Mouse (Mus musculus) urinary bladder, postnatal 4 days (tissue): ENCODE results near the gene Atp8b4.

Experiments
- DNase-seq, 2 experiments: peaks; one replicate each; pipeline ENCODE4 v3.0.0; 2021 to 2022; ENCODE audit warnings: low spot score in 2 of 2

The Atp8b4 gene

DNA sequence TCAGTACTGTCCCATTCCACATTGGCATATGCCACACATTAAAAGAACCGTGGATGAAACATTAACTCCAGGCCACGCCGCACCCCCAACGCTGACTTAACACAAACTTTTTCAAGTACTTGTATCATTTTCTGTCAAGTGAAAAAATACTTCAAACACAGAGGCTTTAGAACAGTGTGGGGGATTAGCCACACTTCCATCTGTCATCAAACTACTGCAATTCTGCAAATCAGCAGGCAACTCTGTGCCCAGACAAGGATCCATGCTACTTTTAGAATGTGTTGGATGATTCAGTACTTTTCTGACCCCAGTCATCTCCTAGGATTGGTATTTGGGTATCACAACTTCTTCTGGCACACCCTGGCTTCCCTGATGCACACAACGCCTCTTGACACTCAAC is 212.5 kb downstream of the Atp8b4 start:
- no peak for DNase-seq

DNA sequence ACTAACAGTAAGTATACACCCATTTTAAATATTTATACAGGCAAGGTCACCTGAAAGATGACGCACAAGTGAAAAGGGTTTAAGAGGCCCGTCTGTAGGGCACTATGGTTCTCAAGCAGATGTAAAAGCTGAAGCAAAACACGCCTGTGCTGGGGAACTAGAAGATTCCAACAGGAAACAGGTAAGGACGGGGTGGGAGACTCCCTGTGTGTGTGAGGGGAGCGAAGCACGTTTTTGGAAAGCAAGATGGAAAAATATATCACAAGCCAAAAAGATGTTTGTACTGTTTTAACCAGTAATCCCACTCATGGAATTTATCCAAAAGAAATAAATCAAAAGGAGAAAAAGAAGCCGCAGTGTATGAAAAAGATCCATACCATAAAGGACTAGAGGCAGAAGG is 214.1 kb downstream of the Atp8b4 start:
- DNase-seq = no peak

DNA sequence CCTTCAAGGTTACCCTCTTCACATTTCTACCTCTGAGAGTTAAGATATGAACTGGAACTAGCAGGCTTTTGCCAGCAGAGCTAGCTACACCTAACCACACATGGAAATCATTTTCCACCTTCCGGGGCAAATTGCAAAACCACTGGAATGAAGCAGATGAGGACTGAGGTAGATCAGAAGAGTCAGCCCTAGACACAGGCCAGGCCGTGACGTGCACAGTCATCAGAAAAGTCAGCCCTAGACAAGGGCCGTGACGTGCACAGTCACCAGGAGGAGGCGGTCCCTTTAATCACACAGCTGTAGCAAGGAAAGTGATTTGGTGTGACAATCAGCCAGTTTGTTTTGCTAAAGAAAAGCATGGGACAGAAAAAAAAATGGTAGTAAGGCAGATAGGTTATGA is 216.4 kb downstream of the Atp8b4 start:
- no peak for DNase-seq

DNA sequence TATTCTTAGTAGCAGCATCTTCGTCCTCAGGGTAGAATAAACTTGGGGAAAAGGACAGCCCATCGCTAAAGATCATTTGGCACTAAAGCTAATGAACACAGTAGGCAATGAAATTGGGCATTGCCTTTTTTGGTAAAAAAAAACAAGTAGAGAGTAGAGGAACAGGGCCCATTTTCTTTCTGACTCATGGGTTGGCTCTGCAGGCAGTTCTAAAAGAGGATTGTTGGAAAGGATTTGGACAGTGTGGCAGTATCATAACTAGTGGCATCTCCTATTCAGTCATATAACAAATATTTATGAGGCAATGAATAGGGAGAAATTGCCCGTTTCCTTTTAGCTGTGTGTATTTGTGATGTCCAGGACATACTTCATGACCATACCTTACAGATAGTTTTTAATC is 217.4 kb downstream of the Atp8b4 start:
- DNase-seq = peak in 1 of 2 experiments; percentile 12

DNA sequence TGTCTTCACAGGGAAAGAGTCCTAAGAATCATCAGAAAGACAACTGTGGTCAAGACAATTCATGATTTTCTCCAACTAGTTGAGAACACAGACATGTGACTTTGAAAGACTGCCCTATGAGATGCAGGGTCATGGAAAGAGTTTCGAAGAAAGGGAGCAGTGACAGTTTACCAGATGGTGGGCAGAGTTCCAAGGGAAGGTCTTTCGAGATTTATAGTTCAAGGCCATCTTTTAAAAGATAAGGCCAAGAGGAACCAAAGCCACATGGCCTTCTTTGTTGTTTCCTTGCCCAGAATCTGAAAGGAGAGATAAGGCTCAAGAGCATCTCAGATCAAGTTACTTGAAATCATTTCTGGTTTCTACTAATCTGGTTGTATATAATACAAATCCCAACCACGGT is 225.0 kb downstream of the Atp8b4 start:
- no peak for DNase-seq

DNA sequence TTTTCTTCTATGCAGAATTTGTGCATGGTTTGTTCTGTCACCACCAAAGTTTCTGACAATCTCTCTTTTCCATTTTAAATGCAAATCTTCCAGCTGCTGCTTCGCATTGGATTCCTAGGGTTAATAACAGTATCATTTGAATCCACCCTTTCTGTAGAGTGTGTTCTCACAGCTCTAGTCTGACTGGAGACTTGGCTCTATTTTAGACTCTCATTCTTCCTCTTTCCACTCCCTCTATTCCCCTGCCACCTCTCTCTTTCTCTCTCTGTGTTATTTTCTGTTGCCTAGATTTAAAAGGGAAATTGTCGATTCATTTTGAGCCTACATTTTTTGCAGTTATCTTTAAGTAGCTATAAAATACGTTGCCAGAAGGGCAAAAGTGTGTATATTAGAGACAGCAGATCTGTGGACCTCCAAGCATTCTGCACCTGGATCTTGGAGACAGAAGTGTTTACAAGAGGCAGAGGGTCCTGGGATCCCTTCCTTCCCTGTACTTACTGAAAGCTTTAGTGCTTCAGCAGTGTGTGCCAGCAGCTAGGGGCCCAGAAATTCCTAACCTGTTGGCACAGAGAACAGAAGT is 225.6 kb downstream of the Atp8b4 start:
- DNase-seq = no peak

DNA sequence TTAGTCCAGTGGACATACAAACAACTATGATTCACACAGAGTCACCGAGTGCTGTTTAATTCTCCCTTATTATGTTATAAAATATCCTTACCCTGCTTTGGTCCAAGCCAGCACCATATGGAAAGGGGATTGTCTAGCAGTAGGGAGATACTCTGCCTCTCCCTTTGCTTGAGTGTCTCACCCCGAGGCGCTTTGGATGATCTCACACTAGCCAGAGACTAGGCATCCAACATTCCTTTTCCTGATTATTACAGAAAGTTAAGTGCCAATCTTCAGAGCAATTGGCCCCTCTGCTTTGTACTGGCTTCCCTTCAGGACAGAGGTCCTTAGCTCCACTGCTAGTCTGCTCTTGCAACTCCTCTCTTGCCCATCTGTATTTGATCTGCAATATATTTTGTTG is 226.2 kb downstream of the Atp8b4 start:
- no peak for DNase-seq
